Mouse (Mus musculus) stomach, embryonic 15.5 days (tissue): ENCODE measurements around the gene Pparg. TPM values are rescaled to one million over a fixed set of nuclear protein-coding genes. Genes with fewer than 3 reads are reported as not detected.

Experiments used
- ATAC-seq: fragments of 200-750 bp; cut with Nextera tagmentation; 2 replicates; pipeline ENCODE4 v1.8.0; 2017; ENCODE audit warnings: low read depth, moderate number of reproducible peaks, moderate TSS enrichment; ENCODE audit not compliant: insufficient read depth, low FRiP score
- H3K27ac ChIP-seq: fragments of 300-500 bp; sonication (generic); 2 replicates; pipeline ENCODE4 v1.5.1; 2015; ENCODE audit warnings: mild to moderate bottlenecking, inconsistent platforms
- H3K27me3 ChIP-seq: fragments of 300-500 bp; sonication (generic); replicated peaks from 2 replicates; pipeline ENCODE4 v1.6.1; 2015; ENCODE audit warnings: inconsistent platforms
- H3K36me3 ChIP-seq: fragments of 300-500 bp; sonication (generic); 2 replicates; pipeline ENCODE4 v1.6.1; 2015; ENCODE audit warnings: inconsistent platforms
- H3K4me1 ChIP-seq: fragments of 300-500 bp; sonication (generic); 2 replicates; pipeline ENCODE4 v1.6.1; 2015; ENCODE audit warnings: inconsistent platforms
- H3K4me2 ChIP-seq: fragments of 300-500 bp; sonication (generic); 2 replicates; pipeline ENCODE4 v1.6.1; 2015; ENCODE audit warnings: mild to moderate bottlenecking, inconsistent platforms
- H3K4me3 ChIP-seq: fragments of 300-500 bp; sonication (generic); replicated peaks from 2 replicates; pipeline ENCODE4 v1.5.1; 2015; ENCODE audit warnings: inconsistent platforms
- H3K9ac ChIP-seq: fragments of 300-500 bp; sonication (generic); 2 replicates; pipeline ENCODE4 v1.6.1; 2015; ENCODE audit warnings: inconsistent platforms
- H3K9me3 ChIP-seq: fragments of 300-500 bp; sonication (generic); 2 replicates; pipeline ENCODE4 v1.6.1; 2016; ENCODE audit warnings: inconsistent platforms
- WGBS: fragments of 180-500 bp; shearing (Covaris S2); methylation state at CpG from one replicate; pipeline ENCODE4 v1.1.7; 2015; 5-methylcytosine and 5-hydroxymethylcytosine counted together
- polyA plus RNA-seq: library from polyadenylated mRNA; unstranded; fragments of >200 nt; fragmentation: Nextera tagmentation; extraction: Ambion mirVana; gene quantifications from 2 replicates; pipeline ENCODE4 v1.2.1, GENCODE M21; 2015

The Pparg gene
- polyA plus RNA-seq, 1 experiment from 2014 or later: 17.1 TPM

DNA sequence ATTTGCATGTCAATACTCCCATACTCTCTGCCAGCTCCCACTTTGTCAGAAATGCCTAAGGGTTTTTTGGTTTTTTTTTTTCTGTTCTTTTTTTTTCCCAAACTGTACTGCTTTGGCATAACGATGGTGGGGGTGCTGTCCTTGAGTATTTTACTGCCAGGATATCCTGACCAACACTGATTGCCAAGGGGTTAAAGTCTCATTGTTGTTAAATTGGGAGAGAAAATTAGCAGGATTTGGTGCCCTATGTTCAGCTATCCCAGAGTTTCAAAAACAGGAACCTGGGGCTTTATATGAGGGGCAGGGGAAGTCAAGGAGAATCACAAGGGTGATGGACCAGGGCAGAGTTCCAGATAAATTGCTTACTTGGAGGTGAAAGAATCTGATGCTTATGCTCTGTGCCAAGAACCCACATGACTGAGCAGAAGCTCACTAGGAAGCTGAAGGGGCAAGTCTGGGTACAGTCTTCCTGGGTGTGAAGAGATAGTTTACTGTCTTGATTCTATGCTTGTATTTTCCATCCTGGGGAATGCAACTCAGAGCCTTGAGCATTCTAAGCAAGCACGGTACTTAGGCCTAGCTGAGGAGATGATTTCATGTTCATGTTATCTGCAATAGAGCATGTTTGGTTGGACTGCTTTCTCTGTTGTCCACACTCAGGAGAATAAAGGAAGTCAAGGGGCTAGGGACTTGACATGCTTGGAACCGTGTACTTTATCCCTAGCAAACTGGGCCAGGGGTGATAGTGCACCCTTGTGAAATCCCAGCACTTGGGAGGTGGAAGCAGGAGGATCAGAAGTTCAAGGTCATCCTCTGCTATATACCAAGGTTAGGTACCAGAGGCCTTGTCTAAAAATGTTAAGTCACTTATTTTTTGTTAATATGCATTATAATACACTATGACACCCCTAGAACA lies 109.2 kb downstream of the Pparg start:
- ATAC-seq: no peak
- WGBS: 70% methylated on average over 3 of the region's 3 CpGs
- Histone ChIP-seq H3K27ac (no peak overlapping the region), H3K27me3 (no peaks in the 10 kb centered on the region), H3K9me3 (no peaks in the 10 kb centered on the region), H3K4me3 (no peak overlapping the region), H3K4me2 (no peak overlapping the region), H3K9ac (no peak overlapping the region), H3K4me1 (no peaks in the 10 kb centered on the region), H3K36me3 (no peaks in the 10 kb centered on the region)

DNA sequence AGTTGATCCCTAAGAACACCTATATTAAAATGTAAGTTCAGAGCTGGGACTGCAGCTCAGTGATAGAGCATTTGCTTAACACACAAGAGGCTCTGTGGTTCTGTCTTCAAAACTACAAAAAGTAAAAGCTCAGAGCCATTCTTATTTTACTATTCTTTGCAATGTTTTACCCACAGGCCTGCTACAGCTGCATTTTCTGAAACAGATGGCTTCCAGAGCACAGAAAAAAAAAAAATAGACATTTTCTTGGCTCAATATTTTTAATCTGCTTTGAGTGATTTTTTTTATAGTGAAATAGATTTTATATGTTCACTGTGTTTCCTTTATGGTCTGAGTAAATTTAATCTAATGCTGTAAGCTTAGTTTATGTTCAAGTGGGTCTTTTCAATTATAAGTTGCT lies 111.2 kb downstream of the Pparg start:
- H3K27ac ChIP-seq: no peak overlapping the region
- no peak for ATAC-seq

GRCm38 (mm10) chr6:115477081-115477695 lies 116.4 kb downstream of the Pparg start:
- no peak overlapping the region for H3K4me3 ChIP-seq
- no peaks in the 10 kb centered on the region for H3K36me3 ChIP-seq
- no peak overlapping the region for H3K9ac ChIP-seq
- no peaks in the 10 kb centered on the region for H3K9me3 ChIP-seq
- 0 out of 2 replicates have a peak overlapping the region, but pooled peaks have one; percentile 26 for H3K27ac ChIP-seq
- peaks cover 11% of the 10 kb centered on the region for H3K4me1 ChIP-seq
- no peak for ATAC-seq
- H3K4me2 ChIP-seq: no peak overlapping the region
- no peaks in the 10 kb centered on the region for H3K27me3 ChIP-seq
- WGBS: 55% methylated on average over 7 of the region's 7 CpGs

More for the DNA sequence above, 111.2 kb downstream of the Pparg start:
- H3K4me1 ChIP-seq: no peaks in the 10 kb centered on the region
- H3K4me2 ChIP-seq: no peak overlapping the region
- H3K4me3 ChIP-seq: no peak overlapping the region
- H3K9ac ChIP-seq: no peak overlapping the region
- H3K9me3 ChIP-seq: no peaks in the 10 kb centered on the region
- no peaks in the 10 kb centered on the region for H3K36me3 ChIP-seq
- H3K27me3 ChIP-seq: no peaks in the 10 kb centered on the region

- peak; percentile 64 for ATAC-seq
These were observed 119.2 kb downstream of the Pparg start for GRCm38 (mm10) chr6:115479963-115480321.

DNA sequence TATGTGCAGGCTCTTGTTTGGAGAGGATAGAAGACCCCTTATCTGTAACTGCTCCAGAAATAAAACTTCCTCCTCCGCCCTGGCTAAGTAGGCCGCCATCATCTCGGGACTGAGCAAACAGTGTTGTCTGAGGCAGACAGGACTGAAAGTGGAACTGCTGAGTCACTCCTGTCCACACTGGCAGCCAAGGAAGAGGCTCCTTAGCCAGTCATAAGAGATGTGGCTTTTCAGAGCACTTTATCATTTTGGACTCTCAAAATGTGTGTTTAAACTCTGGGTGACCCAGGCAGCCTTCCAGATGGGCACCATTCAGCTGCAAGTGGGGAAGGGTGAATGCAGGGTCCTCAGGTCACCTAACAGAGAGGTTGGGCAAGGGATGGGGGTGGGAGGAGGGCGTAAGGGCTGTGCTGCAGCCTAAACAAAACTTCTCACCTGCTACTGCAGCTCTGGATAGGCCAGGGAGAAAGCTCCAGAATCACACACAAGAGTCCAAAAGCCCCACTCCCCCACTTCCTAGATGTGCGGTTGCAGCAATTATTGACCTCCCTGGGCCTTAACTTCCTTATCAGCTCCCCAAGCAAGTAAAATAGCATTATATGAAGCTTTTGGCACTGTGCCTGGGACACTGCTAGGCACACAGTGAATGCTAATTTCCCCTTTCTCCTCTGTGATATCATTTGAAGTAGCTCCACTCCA lies 119.7 kb downstream of the Pparg start:
- peaks cover 11% of the 10 kb centered on the region for H3K4me1 ChIP-seq
- H3K9ac ChIP-seq: no peak overlapping the region
- no peaks in the 10 kb centered on the region for H3K36me3 ChIP-seq
- 24% methylated on average over 5 of the region's 5 CpGs for WGBS
- H3K4me2 ChIP-seq: 0 out of 2 replicates have a peak overlapping the region, but pooled peaks have one; percentile 10
- H3K9me3 ChIP-seq: no peaks in the 10 kb centered on the region
- H3K27me3 ChIP-seq: no peaks in the 10 kb centered on the region
- ATAC-seq: peak; percentile 90
- H3K27ac ChIP-seq: peak overlapping the region; percentile 88
- no peak overlapping the region for H3K4me3 ChIP-seq

More at GRCm38 (mm10) chr6:115479963-115480321, 119.2 kb downstream of the Pparg start:
- Histone ChIP-seq H3K4me3 (no peak overlapping the region), H3K9me3 (no peaks in the 10 kb centered on the region), H3K36me3 (no peaks in the 10 kb centered on the region), H3K9ac (no peak overlapping the region), H3K4me1 (peaks cover 11% of the 10 kb centered on the region), H3K4me2 (0 out of 2 replicates have a peak overlapping the region, but pooled peaks have one; percentile 10), H3K27ac (peak overlapping the region; percentile 88), H3K27me3 (no peaks in the 10 kb centered on the region)

- Histone ChIP-seq H3K9ac (no peak overlapping the region), H3K4me3 (no peak overlapping the region), H3K36me3 (no peaks in the 10 kb centered on the region), H3K4me1 (peaks cover 11% of the 10 kb centered on the region), H3K27me3 (no peaks in the 10 kb centered on the region), H3K4me2 (0 out of 2 replicates have a peak overlapping the region, but pooled peaks have one; percentile 10), H3K27ac (peak overlapping the region; percentile 88), H3K9me3 (no peaks in the 10 kb centered on the region)
- WGBS: 0% methylated on average over 1 of the region's 1 CpGs
- no peak for ATAC-seq
These were observed 120.2 kb downstream of the Pparg start for GRCm38 (mm10) chr6:115481018-115481354.

- peaks cover 11% of the 10 kb centered on the region for H3K4me1 ChIP-seq
- peak overlapping the region; percentile 21; the same call in 1 of the 2 replicates for H3K27ac ChIP-seq
- H3K27me3 ChIP-seq: no peaks in the 10 kb centered on the region
- WGBS: 58% methylated on average over 3 of the region's 3 CpGs
- H3K9me3 ChIP-seq: no peaks in the 10 kb centered on the region
- ATAC-seq: no peak
- no peak overlapping the region for H3K4me3 ChIP-seq
- H3K9ac ChIP-seq: no peak overlapping the region
- no peak overlapping the region for H3K4me2 ChIP-seq
- no peaks in the 10 kb centered on the region for H3K36me3 ChIP-seq
These were observed 120.9 kb downstream of the Pparg start for GRCm38 (mm10) chr6:115481603-115482002.

DNA sequence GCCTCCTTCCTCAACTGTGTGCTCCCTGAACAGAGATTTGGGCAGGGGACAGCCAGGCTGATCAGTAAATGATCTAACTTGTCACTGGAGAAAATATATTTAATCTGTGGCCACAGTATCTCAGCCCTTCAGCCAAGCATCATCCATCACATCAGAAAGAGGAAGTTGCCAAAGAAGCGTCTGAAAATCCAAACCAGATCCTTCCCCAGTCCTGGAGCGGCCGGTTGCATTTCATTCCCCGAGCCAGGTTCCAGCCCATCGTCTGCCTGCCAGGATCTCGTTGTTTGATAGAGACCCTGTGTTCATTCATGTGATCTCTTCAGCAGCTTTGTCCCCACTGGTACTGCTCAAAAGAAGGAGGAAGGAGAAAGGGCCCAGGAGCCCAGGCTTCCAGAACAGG lies 124.9 kb downstream of the Pparg start:
- no peak; the same call in 1 of the 2 replicates for ATAC-seq
- H3K4me2 ChIP-seq: no peak overlapping the region
- no peaks in the 10 kb centered on the region for H3K27me3 ChIP-seq
- H3K4me3 ChIP-seq: no peak overlapping the region
- WGBS: 42% methylated on average over 6 of the region's 6 CpGs
- H3K36me3 ChIP-seq: no peaks in the 10 kb centered on the region
- no peaks in the 10 kb centered on the region for H3K9me3 ChIP-seq
- no peak overlapping the region for H3K27ac ChIP-seq
- no peak overlapping the region for H3K9ac ChIP-seq
- peaks cover 5% of the 10 kb centered on the region; the same call in 1 of the 2 replicates for H3K4me1 ChIP-seq

DNA sequence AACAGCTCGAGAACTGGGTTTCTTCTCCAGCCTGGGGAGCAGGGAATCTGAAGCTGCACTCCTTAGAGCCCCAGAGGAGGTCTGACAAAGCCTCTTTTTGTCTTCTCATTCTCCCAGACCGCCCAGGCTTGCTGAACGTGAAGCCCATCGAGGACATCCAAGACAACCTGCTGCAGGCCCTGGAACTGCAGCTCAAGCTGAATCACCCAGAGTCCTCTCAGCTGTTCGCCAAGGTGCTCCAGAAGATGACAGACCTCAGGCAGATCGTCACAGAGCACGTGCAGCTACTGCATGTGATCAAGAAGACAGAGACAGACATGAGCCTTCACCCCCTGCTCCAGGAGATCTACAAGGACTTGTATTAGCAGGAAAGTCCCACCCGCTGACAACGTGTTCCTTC lies 129.1 kb downstream of the Pparg start:
- no peak overlapping the region for H3K27ac ChIP-seq
- WGBS: 81% methylated on average over 9 of the region's 9 CpGs
- H3K36me3 ChIP-seq: no peaks in the 10 kb centered on the region
- no peak overlapping the region for H3K4me2 ChIP-seq
- no peak overlapping the region for H3K4me3 ChIP-seq
- H3K4me1 ChIP-seq: 0 out of 2 replicates have a peak, but pooled peaks cover 3% of the 10 kb centered on the region
- no peaks in the 10 kb centered on the region for H3K27me3 ChIP-seq
- ATAC-seq: no peak
- no peaks in the 10 kb centered on the region for H3K9me3 ChIP-seq
- no peak overlapping the region for H3K9ac ChIP-seq

GRCm38 (mm10) chr6:115492952-115493613 lies 132.3 kb downstream of the Pparg start:
- H3K4me3 ChIP-seq: no peak overlapping the region
- H3K27ac ChIP-seq: peak overlapping the region; percentile 59; the same call in 1 of the 2 replicates
- H3K27me3 ChIP-seq: no peaks in the 10 kb centered on the region
- H3K9ac ChIP-seq: no peak overlapping the region
- H3K9me3 ChIP-seq: no peaks in the 10 kb centered on the region
- 0 out of 2 replicates have a peak, but pooled peaks cover 3% of the 10 kb centered on the region for H3K4me1 ChIP-seq
- no peak for ATAC-seq
- H3K4me2 ChIP-seq: no peak overlapping the region
- H3K36me3 ChIP-seq: no peaks in the 10 kb centered on the region
- WGBS: 44% methylated on average over 11 of the region's 11 CpGs

GRCm38 (mm10) chr6:115493824-115494223 lies 133.1 kb downstream of the Pparg start:
- ATAC-seq: no peak
- H3K4me1 ChIP-seq: 0 out of 2 replicates have a peak, but pooled peaks cover 3% of the 10 kb centered on the region
- H3K27me3 ChIP-seq: no peaks in the 10 kb centered on the region
- H3K4me2 ChIP-seq: no peak overlapping the region
- H3K36me3 ChIP-seq: no peaks in the 10 kb centered on the region
- H3K27ac ChIP-seq: 0 out of 2 replicates have a peak overlapping the region, but pooled peaks have one; percentile 59
- no peak overlapping the region for H3K9ac ChIP-seq
- H3K4me3 ChIP-seq: no peak overlapping the region
- no peaks in the 10 kb centered on the region for H3K9me3 ChIP-seq
